Mouse (Mus musculus) forebrain, embryonic 12.5 days (tissue): Measurements from ENCODE around the gene R3hdm2. TPM values are rescaled to one million over a fixed set of nuclear protein-coding genes. Genes with fewer than 3 reads are reported as not detected.

Source experiments
- ATAC-seq: fragments of 200-750 bp; cut with Nextera tagmentation; 2 replicates; pipeline ENCODE4 v1.8.0; 2017; ENCODE audit warnings: moderate TSS enrichment; ENCODE audit not compliant: low FRiP score
- H3K27ac ChIP-seq: fragments of 300-500 bp; sonication (generic); 2 replicates; pipeline ENCODE4 v1.5.1; 2016; ENCODE audit warnings: mild to moderate bottlenecking
- H3K27me3 ChIP-seq: fragments of 300-500 bp; sonication (generic); 2 replicates; pipeline ENCODE4 v1.6.1; 2016; ENCODE audit warnings: mild to moderate bottlenecking
- H3K36me3 ChIP-seq: fragments of 300-500 bp; sonication (generic); replicated peaks from 2 replicates; pipeline ENCODE4 v1.6.1; 2016; ENCODE audit warnings: mild to moderate bottlenecking
- H3K4me1 ChIP-seq: fragments of 300-500 bp; sonication (generic); 2 replicates; pipeline ENCODE4 v1.6.1; 2016
- H3K4me2 ChIP-seq: fragments of 300-500 bp; sonication (generic); 2 replicates; pipeline ENCODE4 v1.6.1; 2016; ENCODE audit warnings: mild to moderate bottlenecking, moderate library complexity
- H3K4me3 ChIP-seq: fragments of 300-500 bp; sonication (generic); replicated peaks from 2 replicates; pipeline ENCODE4 v1.5.1; 2016; ENCODE audit warnings: mild to moderate bottlenecking
- H3K9ac ChIP-seq: fragments of 300-500 bp; sonication (generic); 2 replicates; pipeline ENCODE4 v1.6.1; 2016; ENCODE audit warnings: mild to moderate bottlenecking
- H3K9me3 ChIP-seq: fragments of 300-500 bp; sonication (generic); 2 replicates; pipeline ENCODE4 v1.6.1; 2016
- WGBS: fragments of 180-500 bp; shearing (Covaris S2); methylation state at CpG from one replicate; pipeline ENCODE4 v1.1.7; 2016; 5-methylcytosine and 5-hydroxymethylcytosine counted together
- polyA plus RNA-seq: library from polyadenylated mRNA; unstranded; fragments of >200 nt; fragmentation: Nextera tagmentation; extraction: Ambion mirVana; gene quantifications from 2 replicates; pipeline ENCODE4 v1.2.1, GENCODE M21; 2016

R3hdm2 gene
- polyA plus RNA-seq, 1 experiment from 2014 or later, result 37.5 TPM

DNA sequence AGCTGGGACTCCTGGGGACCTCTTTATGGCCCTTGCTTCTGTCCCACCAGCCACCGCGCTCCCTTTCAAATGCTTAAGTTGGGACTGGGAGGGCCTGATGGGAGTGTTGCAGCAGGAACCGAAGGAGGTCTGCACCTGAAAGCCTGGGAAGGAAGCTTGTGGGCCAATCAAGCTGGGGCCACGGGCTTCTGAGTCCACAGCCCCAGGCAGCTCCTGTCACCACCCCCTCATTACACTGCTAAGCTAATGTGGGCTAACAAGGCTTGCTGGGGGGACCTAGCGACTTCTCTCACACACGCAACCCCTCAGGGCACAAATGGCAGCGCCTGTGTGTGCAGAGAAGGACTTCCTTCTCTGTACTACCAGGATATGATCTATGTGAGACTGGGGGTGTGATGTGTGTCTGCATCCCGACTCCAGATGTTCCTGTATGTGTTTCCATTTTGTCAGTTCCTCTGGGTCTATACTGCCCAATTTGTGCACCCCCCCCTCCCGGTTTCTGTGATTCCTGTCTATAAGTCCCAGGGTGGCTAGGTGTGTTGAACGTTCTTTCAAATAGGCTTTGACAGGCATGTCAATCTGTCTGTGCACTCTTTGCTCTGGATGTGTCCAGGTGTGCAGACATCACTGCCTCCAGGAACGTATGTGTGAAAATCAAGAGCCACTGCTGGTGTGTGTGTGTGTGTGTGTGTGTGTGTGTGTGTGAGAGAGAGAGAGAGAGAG is 130.9 kb downstream of the R3hdm2 start:
- 3% methylated on average over 11 of the region's 11 CpGs for WGBS
- Histone ChIP-seq H3K27ac (peak overlapping the region; percentile 94), H3K4me2 (peak overlapping the region; percentile 76), H3K36me3 (no peaks in the 10 kb centered on the region), H3K9ac (peak overlapping the region; percentile 68), H3K4me1 (peaks cover 78% of the 10 kb centered on the region), H3K27me3 (peaks cover 95% of the 10 kb centered on the region), H3K9me3 (no peaks in the 10 kb centered on the region), H3K4me3 (peak overlapping the region; percentile 41)
- no peak for ATAC-seq

DNA sequence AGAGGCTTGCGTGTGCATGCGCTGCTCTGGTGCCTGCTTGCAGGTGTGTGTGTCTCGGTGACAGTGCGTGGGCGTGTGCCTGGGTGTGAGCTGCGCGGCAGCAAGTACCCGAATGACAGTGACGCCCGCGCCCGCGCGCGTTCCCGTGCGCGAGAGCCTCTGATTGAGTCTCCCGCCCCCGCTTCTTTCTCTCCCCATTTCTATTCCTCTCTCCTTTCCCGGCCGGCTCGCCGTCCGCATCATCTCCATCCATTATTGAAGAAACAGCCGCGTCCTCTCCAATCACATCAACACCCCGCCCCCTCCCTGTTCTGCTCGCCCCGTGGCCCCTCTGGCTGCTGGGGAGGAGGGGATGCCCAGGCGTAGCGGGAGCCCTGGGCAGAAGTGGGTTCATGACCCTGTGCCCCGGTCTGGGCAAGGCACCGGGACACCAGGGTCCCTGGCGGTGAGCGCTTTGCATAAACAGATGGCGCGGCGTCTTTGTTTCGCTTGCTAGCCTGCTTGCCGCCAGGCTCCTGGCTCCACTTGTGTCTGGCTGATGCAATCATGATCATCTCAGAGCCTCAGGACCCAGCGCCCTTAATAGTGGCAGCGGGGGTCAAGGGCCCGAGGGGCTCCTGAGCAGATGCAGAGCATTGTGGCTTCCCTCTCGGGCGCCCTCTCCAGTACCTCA is 131.6 kb downstream of the R3hdm2 start:
- Histone ChIP-seq H3K27me3 (peaks cover 93% of the 10 kb centered on the region), H3K27ac (peak overlapping the region; percentile 94), H3K4me3 (peak overlapping the region; percentile 41), H3K9ac (peak overlapping the region; percentile 68), H3K4me1 (peaks cover 85% of the 10 kb centered on the region), H3K36me3 (no peaks in the 10 kb centered on the region), H3K4me2 (peak overlapping the region; percentile 76), H3K9me3 (no peaks in the 10 kb centered on the region)
- WGBS, result under 1% methylated on average over 44 of the region's 46 CpGs
- 0 out of 2 replicates have a peak, but pooled peaks have one; percentile 4 for ATAC-seq

DNA sequence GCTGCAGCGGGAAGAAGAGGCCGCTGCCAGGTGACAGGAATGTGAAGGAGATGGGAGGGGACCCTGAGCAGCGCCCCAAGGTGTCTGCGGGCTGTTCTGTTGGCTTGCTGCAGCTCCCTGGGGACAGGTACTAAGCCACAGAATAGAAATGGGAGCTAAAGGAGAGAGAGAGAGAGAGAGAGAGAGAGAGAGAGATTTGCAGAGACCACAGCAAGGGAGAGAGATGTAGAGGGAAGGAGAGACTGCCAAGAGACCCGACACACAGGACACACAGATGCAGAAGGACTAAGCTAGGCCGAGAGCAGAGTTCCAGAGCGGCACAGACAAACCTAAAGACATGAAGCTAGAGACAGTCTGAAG is 132.2 kb downstream of the R3hdm2 start:
- Histone ChIP-seq H3K27me3 (peaks cover 92% of the 10 kb centered on the region), H3K9me3 (no peaks in the 10 kb centered on the region), H3K36me3 (0 out of 2 replicates have a peak, but pooled peaks cover under 1% of the 10 kb centered on the region), H3K4me3 (peak overlapping the region; percentile 41), H3K9ac (peak overlapping the region; percentile 68), H3K27ac (peak overlapping the region; percentile 94), H3K4me2 (peak overlapping the region; percentile 76), H3K4me1 (peaks cover 90% of the 10 kb centered on the region)
- ATAC-seq, result no peak
- WGBS, result 1% methylated on average over 7 of the region's 7 CpGs

DNA sequence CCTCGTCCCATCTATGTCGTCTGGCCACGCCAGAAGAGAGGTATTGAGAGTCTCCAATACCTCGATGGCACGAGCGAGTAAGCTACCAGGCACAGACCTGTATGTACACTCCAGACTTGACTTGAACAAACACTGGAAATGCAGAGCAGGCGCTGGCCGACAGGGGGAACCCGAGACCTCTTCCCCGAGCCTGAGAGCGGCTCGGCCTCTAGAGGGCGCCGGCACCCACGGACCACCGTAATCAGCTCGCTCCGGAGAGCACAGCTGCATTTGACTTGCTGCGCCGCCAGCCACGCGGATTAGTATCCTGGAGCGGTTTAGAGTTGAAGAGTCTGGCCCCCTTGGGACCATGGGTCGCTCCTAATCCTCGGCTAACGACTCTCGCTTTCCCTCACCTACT is 132.7 kb downstream of the R3hdm2 start:
- Histone ChIP-seq H3K4me1 (peaks cover 95% of the 10 kb centered on the region), H3K4me2 (peak overlapping the region; percentile 76), H3K27me3 (peaks cover 92% of the 10 kb centered on the region), H3K9me3 (no peaks in the 10 kb centered on the region), H3K27ac (peak overlapping the region; percentile 94), H3K36me3 (peaks cover 6% of the 10 kb centered on the region), H3K9ac (peak overlapping the region; percentile 33; the same call in 1 of the 2 replicates), H3K4me3 (peak overlapping the region; percentile 41)
- WGBS, result 0% methylated on average over 27 of the region's 27 CpGs
- peak; percentile 24 for ATAC-seq

DNA sequence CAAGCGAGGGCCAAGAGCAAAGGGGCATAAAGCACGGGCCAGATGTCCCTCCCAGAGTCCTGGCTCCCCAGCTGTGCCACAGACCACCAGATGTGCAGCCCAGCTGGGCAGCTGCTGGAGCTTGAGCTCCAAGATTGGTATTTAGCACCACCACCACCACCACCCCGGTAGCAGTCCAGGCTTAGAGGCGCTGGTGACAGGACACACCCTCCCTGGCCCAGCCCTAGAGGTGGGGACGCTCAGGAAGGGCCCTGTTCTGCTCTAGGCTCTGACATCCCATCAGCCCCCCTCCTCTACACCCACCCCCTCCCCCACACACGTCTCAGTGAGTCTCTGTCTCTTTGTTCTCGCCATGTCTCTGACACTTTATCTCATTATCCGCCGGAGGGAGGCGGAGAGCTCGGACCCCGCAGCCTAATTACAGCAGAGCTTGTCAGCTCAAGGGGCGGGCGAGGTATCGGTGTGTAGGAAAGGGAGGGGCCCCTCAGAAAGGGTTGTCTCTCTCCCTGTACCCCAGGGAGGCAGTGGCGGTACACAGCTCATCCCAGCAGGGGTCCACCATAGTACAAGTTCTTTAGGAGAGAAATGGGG is 133.5 kb downstream of the R3hdm2 start:
- Histone ChIP-seq H3K9me3 (no peaks in the 10 kb centered on the region), H3K4me3 (peak overlapping the region; percentile 41)
- ATAC-seq, result peak; percentile 47

DNA sequence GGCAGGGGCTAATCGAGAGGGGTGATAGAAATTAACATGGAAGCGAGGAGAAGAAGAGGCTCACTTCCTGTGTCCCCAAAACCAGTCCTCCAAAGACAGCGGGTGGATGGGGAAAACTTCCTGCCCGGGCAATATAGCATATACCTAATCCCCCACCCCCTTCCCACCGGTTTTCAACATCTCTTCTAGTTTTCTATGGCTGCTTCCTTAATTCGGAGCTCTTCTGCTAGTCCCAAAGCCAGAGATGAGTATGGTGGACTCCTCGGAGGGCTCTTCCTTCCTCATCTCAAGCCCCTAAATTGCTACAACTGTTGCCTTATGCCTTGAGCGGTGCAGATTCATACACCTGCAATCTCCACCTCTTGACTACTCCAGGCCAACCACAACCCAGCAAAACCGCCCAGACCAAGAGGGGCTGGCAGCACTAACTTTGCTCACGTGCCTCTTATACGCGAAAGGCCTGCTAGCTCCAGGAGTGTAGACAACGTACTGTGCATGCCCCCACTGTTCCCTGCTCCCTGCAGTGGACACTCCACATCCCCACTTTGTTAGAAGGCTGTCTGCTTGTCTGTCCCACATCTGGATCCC is 134.1 kb downstream of the R3hdm2 start:
- Histone ChIP-seq H3K4me3 (no peak overlapping the region), H3K36me3 (peaks cover 20% of the 10 kb centered on the region), H3K4me1 (peaks cover 84% of the 10 kb centered on the region), H3K9me3 (no peaks in the 10 kb centered on the region), H3K27me3 (peaks cover 90% of the 10 kb centered on the region), H3K4me2 (peak overlapping the region; percentile 76), H3K9ac (no peak overlapping the region), H3K27ac (peak overlapping the region; percentile 94)
- WGBS, result 6% methylated on average over 13 of the region's 13 CpGs
- ATAC-seq, result no peak

More for the DNA sequence above, 133.5 kb downstream of the R3hdm2 start:
- H3K4me2 ChIP-seq, result peak overlapping the region; percentile 76
- peaks cover 89% of the 10 kb centered on the region for H3K4me1 ChIP-seq
- peak overlapping the region; percentile 94 for H3K27ac ChIP-seq
- 2% methylated on average over 16 of the region's 16 CpGs for WGBS
- H3K36me3 ChIP-seq, result peaks cover 13% of the 10 kb centered on the region
- peaks cover 92% of the 10 kb centered on the region for H3K27me3 ChIP-seq
- H3K9ac ChIP-seq, result peak overlapping the region; percentile 38; the same call in 1 of the 2 replicates

DNA sequence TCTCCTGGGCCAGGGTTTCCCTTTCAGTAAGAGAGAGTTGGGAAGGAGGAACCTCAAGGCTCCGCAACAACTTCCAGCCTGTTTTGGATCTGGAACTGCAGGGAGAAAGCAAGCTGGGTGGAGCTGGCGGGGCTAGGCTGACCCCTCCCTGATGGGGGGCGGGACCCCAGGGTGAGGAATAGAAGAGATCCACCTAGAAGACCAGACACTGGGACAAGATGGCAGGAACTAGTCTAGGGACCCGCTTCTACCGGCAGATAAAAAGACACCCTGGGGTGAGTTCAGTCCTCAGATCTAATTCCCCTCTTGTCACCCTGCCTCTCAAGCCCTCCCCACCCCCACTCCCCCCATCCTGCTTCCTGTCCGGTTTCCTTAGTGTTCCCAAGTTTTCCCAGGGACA is 134.6 kb downstream of the R3hdm2 start, which contains the start of gene Ndufa4l2:
Gene Ndufa4l2, plus strand, starts transcription at position 204 of the 400 bp plus-strand sequence.
- H3K4me2 ChIP-seq, result peak within 1 kb of the TSS; percentile 76
- WGBS, result 14% methylated on average over 6 of the region's 6 CpGs
- peaks cover 84% of the 10 kb centered on the region for H3K27me3 ChIP-seq
- H3K4me3 ChIP-seq, result peak within 1 kb of the TSS; percentile 41
- H3K36me3 ChIP-seq, result peaks cover 24% of the 10 kb centered on the region
- H3K9ac ChIP-seq, result peak within 1 kb of the TSS; percentile 38; the same call in 1 of the 2 replicates
- H3K9me3 ChIP-seq, result no peaks in the 10 kb centered on the region
- H3K4me1 ChIP-seq, result peaks cover 79% of the 10 kb centered on the region
- H3K27ac ChIP-seq, result peak within 1 kb of the TSS; percentile 94
- ATAC-seq, result no peak

DNA sequence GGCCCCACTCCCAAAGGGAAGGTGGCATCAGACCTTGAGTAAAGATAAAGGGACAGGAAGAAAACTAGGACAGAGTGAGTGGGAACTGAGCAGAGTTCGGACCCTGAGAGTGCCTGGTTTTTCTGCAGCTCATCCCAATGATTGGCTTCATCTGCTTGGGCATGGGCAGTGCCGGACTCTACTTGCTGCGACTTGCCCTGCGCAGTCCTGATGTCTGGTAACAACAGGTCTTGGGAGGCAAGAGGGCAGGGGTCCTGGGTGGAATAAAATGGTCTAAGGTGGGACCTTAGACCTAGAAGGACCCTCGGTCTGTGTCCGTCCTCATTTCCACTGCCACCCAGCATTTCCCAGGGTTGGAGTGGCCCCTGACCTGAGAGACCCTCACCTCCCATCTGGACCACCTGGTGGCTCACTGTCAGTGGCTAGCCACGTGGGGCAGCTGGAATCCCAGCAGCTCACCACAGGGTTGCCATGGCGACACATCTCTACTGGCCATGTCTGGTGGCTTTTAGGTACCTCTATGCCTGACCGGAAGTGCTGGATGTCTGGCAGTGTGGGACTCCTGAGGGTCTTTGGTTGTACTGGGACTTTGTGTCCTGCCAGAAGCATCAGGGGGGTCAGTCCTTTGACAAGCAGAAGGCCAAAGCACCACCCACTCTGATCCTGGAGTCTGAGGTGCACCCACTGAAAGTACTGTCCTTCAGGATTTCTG is 135.3 kb downstream of the R3hdm2 start:
- ATAC-seq, result no peak
- Histone ChIP-seq H3K27ac (no peak overlapping the region), H3K4me2 (no peak overlapping the region), H3K27me3 (peaks cover 77% of the 10 kb centered on the region), H3K36me3 (peaks cover 31% of the 10 kb centered on the region), H3K9me3 (no peaks in the 10 kb centered on the region), H3K4me3 (no peak overlapping the region), H3K4me1 (peaks cover 74% of the 10 kb centered on the region), H3K9ac (no peak overlapping the region)
- 30% methylated on average over 9 of the region's 9 CpGs for WGBS

DNA sequence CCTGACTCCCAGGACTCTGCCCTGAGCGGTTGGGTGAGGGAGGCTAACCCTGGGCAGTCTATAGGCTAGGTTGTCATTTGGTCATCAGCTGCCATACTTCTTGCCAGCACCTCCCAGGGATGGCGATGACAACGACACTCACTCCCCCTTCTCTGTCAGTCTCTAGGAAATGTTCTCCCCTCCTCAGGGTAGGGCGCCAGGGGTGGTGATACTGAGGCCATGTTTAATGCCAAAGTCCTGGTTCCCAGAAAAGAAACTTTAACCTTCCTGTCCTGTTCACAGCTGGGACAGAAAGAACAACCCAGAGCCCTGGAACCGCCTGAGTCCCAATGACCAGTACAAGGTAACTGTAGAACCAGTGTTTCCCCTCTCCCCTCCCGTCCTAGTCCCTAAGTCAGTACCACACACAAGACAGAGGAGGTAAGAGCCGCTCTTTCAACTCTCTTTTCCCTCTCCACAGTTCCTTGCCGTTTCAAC is 135.9 kb downstream of the R3hdm2 start:
- Histone ChIP-seq H3K9ac (peak overlapping the region; percentile 9; the same call in 1 of the 2 replicates), H3K27me3 (peaks cover 71% of the 10 kb centered on the region), H3K4me1 (peaks cover 74% of the 10 kb centered on the region), H3K9me3 (no peaks in the 10 kb centered on the region), H3K36me3 (peaks cover 36% of the 10 kb centered on the region), H3K4me3 (no peak overlapping the region), H3K4me2 (peak overlapping the region; percentile 31), H3K27ac (peak overlapping the region; percentile 63; the same call in 1 of the 2 replicates)
- ATAC-seq, result no peak
- 14% methylated on average over 8 of the region's 8 CpGs for WGBS

DNA sequence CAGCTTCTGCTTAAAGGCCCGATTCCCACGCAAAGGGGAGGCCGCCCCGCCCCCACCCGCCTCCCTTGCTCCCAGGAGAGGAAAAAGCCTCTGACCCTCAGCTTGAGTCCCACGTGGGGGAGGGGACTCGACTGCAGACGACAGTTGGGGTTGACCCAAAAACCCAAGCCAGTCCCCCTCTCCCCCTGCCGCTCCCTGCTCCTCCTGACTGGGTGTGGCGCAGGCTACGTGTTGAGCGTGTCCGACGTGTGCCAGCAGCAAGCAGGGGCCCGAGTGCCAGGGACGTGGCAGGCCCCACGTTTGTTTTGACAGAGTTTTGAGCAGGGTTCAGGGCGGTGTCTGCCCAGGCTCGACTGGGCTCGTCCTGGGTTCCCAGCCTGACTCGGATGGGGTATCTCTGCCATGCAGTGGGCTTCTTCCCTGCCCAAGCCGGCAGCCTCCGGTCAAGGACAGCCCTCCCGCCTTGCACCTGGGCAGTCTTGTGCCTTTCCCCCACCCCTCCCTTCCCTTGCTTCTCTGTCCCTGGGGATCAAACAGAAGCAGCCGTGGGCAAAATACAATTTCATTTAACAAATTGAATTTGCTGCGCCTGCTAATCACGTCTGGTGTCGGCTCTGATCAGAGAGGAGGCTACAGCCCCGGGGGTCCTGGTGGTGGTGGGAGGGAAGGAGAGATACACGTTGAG is 136.6 kb downstream of the R3hdm2 start:
- Histone ChIP-seq H3K4me3 (no peak overlapping the region), H3K27me3 (peaks cover 64% of the 10 kb centered on the region)

DNA sequence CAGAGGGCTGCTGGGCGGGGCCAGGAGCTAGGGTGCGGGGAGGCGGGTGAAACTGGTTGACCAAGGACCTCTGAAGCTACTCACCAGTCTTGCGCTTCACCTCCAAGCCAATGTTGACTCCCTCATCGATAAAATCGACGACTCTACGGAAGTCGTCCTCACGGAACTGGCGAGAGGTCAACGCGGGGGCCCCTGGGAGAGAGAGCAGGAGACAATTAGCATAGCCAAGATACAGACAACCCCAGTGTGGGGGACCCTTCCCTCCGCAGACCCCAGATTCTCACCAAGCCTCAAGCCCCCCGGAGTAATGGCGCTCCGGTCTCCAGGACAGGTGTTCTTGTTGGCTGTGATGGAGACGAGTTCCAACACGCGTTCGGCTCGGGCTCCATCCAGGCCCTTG is 137.8 kb downstream of the R3hdm2 start:
- no peak overlapping the region for H3K27ac ChIP-seq
- ATAC-seq, result no peak
- no peak overlapping the region for H3K4me3 ChIP-seq
- H3K4me1 ChIP-seq, result peaks cover 67% of the 10 kb centered on the region
- 96% methylated on average over 22 of the region's 22 CpGs for WGBS
- H3K9me3 ChIP-seq, result no peaks in the 10 kb centered on the region
- H3K36me3 ChIP-seq, result peaks cover 36% of the 10 kb centered on the region
- no peak overlapping the region for H3K9ac ChIP-seq
- H3K4me2 ChIP-seq, result no peak overlapping the region
- peaks cover 58% of the 10 kb centered on the region for H3K27me3 ChIP-seq

More for the DNA sequence above, 136.6 kb downstream of the R3hdm2 start:
- Histone ChIP-seq H3K36me3 (peaks cover 36% of the 10 kb centered on the region), H3K27ac (peak overlapping the region; percentile 63), H3K4me2 (peak overlapping the region; percentile 31), H3K9me3 (no peaks in the 10 kb centered on the region), H3K4me1 (peaks cover 74% of the 10 kb centered on the region), H3K9ac (peak overlapping the region; percentile 9; the same call in 1 of the 2 replicates)
- 7% methylated on average over 30 of the region's 30 CpGs for WGBS
- no peak for ATAC-seq
